Mouse (Mus musculus) midbrain, embryonic 14.5 days (tissue): ENCODE results near the gene Mecom. TPM values are rescaled to one million over a fixed set of nuclear protein-coding genes. Genes with fewer than 3 reads are reported as not detected.
"Not testable (repeated sequence)": the region's sequence is repeated elsewhere in the genome, so short reads cannot be mapped to it uniquely, and the experiment has no call there.

ENCODE experiments used
- ATAC-seq: fragments of 200-750 bp; cut with Nextera tagmentation; 2 replicates; pipeline ENCODE4 v1.8.0; 2017; ENCODE audit warnings: moderate number of reproducible peaks, moderate library complexity; ENCODE audit not compliant: low FRiP score, low TSS enrichment
- DNase-seq: peaks from one replicate; pipeline ENCODE4 v3.0.0-alpha.2; 2015
- H3K27ac ChIP-seq: fragments of 300-500 bp; sonication (generic); replicated peaks from 2 replicates; pipeline ENCODE4 v1.5.1; 2014; ENCODE audit warnings: mild to moderate bottlenecking, low read depth, low read length, moderate library complexity
- H3K27me3 ChIP-seq: fragments of 300-500 bp; sonication (generic); 2 replicates; pipeline ENCODE4 v1.6.1; 2014; ENCODE audit warnings: low read length, control low read depth, mixed read lengths; ENCODE audit not compliant: control insufficient read depth, insufficient read depth
- H3K36me3 ChIP-seq: fragments of 300-500 bp; sonication (generic); 2 replicates; pipeline ENCODE4 v1.6.1; 2014; ENCODE audit warnings: low read length, control low read depth; ENCODE audit not compliant: control insufficient read depth, insufficient read depth
- H3K4me1 ChIP-seq: fragments of 300-500 bp; sonication (generic); 2 replicates; pipeline ENCODE4 v1.6.1; 2014; ENCODE audit warnings: mild to moderate bottlenecking, antibody characterized with exemption, low read length, control low read depth; ENCODE audit not compliant: control insufficient read depth, insufficient read depth
- H3K4me2 ChIP-seq: fragments of 300-500 bp; sonication (generic); 2 replicates; pipeline ENCODE4 v1.6.1; 2014; ENCODE audit warnings: mild to moderate bottlenecking, low read length, moderate library complexity
- H3K4me3 ChIP-seq: fragments of 300-500 bp; sonication (generic); replicated peaks from 2 replicates; pipeline ENCODE4 v1.5.1; 2014; ENCODE audit warnings: low read depth, low read length
- H3K9ac ChIP-seq: fragments of 300-500 bp; sonication (generic); replicated peaks from 2 replicates; pipeline ENCODE4 v1.6.1; 2014; ENCODE audit warnings: mild to moderate bottlenecking, low read length, moderate library complexity
- H3K9me3 ChIP-seq: fragments of 300-500 bp; sonication (generic); 2 replicates; pipeline ENCODE4 v1.6.1; 2016; ENCODE audit warnings: low read length, control low read depth, mixed read lengths; ENCODE audit not compliant: control insufficient read depth
- WGBS: fragments of 180-500 bp; shearing (Covaris S2); extraction: QIAGEN DNeasy Blood & Tissue Kit; methylation state at CpG from one replicate; pipeline ENCODE4 v1.1.7; 2014; 5-methylcytosine and 5-hydroxymethylcytosine counted together
- polyA plus RNA-seq: library from polyadenylated mRNA; unstranded; fragments of >200 nt; fragmentation: Nextera tagmentation; extraction: Ambion mirVana; gene quantifications from 2 replicates; pipeline ENCODE4 v1.2.1, GENCODE M21; 2014

The Mecom gene
- polyA plus RNA-seq, 1 experiment from 2014 or later, result 10.1 TPM

DNA sequence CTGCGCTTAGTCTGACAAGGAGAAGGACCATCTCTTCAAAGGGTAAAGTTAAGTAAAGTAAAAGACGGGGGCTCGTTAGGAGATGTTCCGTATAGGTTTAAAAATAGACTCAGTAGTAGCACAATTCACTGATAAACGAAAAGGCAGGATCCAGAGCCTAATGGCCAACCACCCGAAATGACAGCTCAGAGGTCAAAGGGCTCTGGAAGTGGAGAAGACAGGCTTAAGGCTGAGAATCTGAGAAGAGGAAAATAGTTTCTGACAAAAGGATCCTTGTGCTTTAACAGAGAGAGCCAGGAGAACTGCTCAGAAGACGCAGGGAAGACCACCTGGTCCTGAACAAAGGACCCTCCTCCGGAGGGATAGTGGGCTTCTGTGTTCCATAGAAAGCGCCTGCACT is 111.7 kb downstream of the Mecom start:
- no peak overlapping the region for H3K27ac ChIP-seq
- 52% methylated on average over 9 of the region's 9 CpGs for WGBS
- no peaks in the 10 kb centered on the region for H3K4me1 ChIP-seq
- H3K4me2 ChIP-seq, result no peak overlapping the region
- ATAC-seq, result no peak
- no peaks in the 10 kb centered on the region for H3K27me3 ChIP-seq
- peaks cover 4% of the 10 kb centered on the region; the same call in 1 of the 2 replicates for H3K9me3 ChIP-seq
- H3K9ac ChIP-seq, result no peak overlapping the region
- DNase-seq, result no peak
- no peaks in the 10 kb centered on the region for H3K36me3 ChIP-seq
- no peak overlapping the region for H3K4me3 ChIP-seq

DNA sequence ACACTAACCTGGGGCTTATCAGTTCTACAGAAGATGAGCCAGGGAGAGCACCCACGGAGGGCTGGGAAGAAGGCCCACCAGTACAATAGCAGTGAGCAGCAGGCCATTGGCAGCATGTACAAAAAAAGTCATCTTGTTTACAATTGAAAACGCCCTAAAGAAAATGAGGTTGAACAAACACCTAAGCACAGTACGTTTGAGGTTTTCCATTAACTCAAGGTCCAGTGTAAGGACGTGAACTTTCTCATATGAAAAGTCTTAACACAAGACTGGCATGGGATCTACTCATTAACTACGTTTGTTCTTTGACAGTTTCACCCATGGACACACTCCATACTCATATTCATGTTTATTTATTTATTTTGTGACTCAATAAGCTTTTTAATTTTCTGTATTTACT is 118.9 kb downstream of the Mecom start:
- ATAC-seq (no peak), DNase-seq (no peak)
- Histone ChIP-seq H3K36me3 (no peaks in the 10 kb centered on the region), H3K4me3 (no peak overlapping the region), H3K4me1 (no peaks in the 10 kb centered on the region), H3K27me3 (no peaks in the 10 kb centered on the region), H3K9ac (no peak overlapping the region), H3K9me3 (peaks cover 6% of the 10 kb centered on the region; the same call in 1 of the 2 replicates), H3K27ac (no peak overlapping the region), H3K4me2 (no peak overlapping the region)
- WGBS, result 84% methylated on average over 5 of the region's 5 CpGs

DNA sequence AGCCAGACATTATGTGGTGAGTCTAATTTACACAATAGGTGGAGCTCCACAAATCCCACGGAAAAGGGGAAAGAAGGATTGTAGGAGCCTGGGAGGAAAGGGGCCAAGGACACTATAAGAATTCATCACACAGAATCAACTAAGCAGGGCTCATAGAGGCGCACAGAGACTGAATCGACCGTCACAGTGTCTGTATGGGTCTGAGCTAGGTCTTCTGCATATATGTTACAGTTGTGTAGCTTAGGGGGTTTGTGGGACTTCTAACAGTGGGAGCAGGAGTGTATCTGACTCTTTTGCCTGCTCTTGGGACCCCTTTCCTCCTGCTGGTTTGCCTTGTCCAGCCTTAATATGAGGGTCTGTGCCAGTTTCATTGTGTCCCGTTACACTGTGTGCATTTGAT is 123.8 kb downstream of the Mecom start:
- Histone ChIP-seq H3K4me1 (no peaks in the 10 kb centered on the region), H3K27me3 (no peaks in the 10 kb centered on the region), H3K4me2 (no peak overlapping the region), H3K9me3 (peaks cover 7% of the 10 kb centered on the region; the same call in 1 of the 2 replicates), H3K27ac (no peak overlapping the region), H3K36me3 (no peaks in the 10 kb centered on the region), H3K9ac (no peak overlapping the region), H3K4me3 (no peak overlapping the region)
- ATAC-seq (no peak), DNase-seq (no peak)
- 87% methylated on average over 5 of the region's 5 CpGs for WGBS

DNA sequence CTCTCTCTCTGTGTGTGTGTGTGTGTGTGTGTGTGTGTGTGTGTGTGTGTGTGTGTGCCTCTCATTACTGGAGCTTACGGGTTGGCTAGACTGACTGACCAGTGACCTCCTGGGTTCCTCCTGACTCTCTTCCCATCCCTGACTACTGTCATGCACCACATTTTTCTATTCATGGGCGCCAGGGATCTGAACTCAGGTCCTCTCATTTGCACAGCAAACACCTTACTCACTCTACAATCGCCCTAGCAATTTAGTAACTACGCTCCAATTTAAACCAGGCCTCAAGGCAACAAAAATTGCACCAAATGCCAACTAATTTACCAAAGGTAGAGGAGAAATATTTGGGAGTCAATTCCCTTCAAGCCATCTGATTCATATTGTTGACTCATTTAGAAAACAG is 125.9 kb downstream of the Mecom start:
- ATAC-seq, H3K27me3 ChIP-seq, H3K27ac ChIP-seq, H3K4me3 ChIP-seq, H3K4me1 ChIP-seq, H3K9me3 ChIP-seq, H3K9ac ChIP-seq, H3K36me3 ChIP-seq, H3K4me2 ChIP-seq, DNase-seq: not testable (repeated sequence)
- 94% methylated on average over 4 of the region's 4 CpGs for WGBS

DNA sequence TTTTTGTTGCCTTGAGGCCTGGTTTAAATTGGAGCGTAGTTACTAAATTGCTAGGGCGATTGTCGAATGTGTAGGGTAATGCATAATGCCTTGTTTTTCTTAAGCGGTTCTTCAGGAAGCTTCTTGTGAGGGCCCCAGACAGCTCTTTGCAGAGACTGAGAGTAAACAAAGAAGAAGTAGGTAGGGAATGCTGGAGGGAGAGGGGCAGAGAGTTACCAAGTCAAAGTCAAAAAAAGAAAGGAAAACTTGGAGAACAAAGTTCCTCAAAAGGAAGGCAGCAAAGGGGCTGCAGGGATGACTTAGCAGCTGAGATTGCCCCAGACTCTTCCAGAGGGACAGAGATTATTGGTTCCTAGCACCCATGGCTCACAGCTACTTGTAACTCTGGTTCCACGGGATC is 126.9 kb downstream of the Mecom start:
- no peak for DNase-seq
- WGBS, result 84% methylated on average over 5 of the region's 5 CpGs
- no peak overlapping the region for H3K4me2 ChIP-seq

DNA sequence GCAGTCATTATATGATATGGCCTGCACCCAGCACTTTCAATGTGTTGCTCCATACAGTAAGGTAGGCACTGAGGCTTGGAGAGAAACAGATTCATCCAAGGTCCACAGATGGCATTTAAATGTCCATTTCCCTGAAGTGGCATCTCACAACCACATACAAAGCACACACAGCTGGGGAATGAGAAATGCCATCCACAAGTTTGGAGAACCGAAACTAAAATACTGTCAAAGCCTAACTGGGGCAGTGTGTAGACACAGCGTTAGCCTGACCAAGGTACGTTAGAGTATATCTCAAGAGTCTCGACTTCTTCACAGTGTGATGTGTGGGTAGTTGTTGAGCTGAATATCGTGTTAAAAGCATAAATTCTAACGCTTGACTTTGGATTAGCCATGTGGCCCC is 133.6 kb downstream of the Mecom start:
- no peak for ATAC-seq
- Histone ChIP-seq H3K4me2 (no peak overlapping the region), H3K27ac (no peak overlapping the region), H3K9me3 (no peaks in the 10 kb centered on the region), H3K4me3 (no peak overlapping the region), H3K36me3 (no peaks in the 10 kb centered on the region), H3K9ac (no peak overlapping the region), H3K27me3 (no peaks in the 10 kb centered on the region), H3K4me1 (peaks cover 25% of the 10 kb centered on the region; the same call in 1 of the 2 replicates)
- WGBS, result 93% methylated on average over 6 of the region's 6 CpGs
- no peak for DNase-seq

More for the DNA sequence above, 126.9 kb downstream of the Mecom start:
- Histone ChIP-seq H3K9ac (no peak overlapping the region), H3K27ac (no peak overlapping the region), H3K4me3 (no peak overlapping the region), H3K4me1 (peaks cover 18% of the 10 kb centered on the region; the same call in 1 of the 2 replicates), H3K27me3 (no peaks in the 10 kb centered on the region), H3K36me3 (no peaks in the 10 kb centered on the region), H3K9me3 (peaks cover 7% of the 10 kb centered on the region; the same call in 1 of the 2 replicates)
- ATAC-seq, result no peak

DNA sequence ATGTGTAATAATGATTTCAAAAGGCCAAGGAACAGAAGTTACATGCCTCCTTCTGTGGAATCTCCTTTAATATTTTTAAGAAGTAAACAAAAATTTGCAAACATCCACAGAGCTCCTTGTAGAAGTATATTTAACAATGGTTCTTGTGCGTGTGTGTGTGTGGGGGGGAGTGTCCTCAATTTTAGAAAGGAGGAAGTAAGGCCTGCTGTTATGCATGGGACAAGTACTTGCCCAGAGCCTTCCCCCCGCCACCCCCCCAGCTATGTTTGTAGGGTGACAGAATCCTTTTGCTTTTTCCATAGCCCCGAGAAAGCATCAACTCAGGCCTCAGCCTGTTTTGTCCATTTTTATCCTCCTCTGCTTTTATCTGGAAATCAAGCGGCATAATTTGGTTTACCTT is 137.0 kb downstream of the Mecom start:
- no peak overlapping the region for H3K4me3 ChIP-seq
- no peak overlapping the region for H3K9ac ChIP-seq
- no peaks in the 10 kb centered on the region for H3K27me3 ChIP-seq
- WGBS, result 47% methylated on average over 4 of the region's 4 CpGs
- ATAC-seq (no peak), DNase-seq (no peak)
- no peaks in the 10 kb centered on the region for H3K36me3 ChIP-seq
- peaks cover 8% of the 10 kb centered on the region; the same call in 1 of the 2 replicates for H3K4me1 ChIP-seq
- H3K27ac ChIP-seq, result no peak overlapping the region
- no peak overlapping the region for H3K4me2 ChIP-seq
- no peaks in the 10 kb centered on the region for H3K9me3 ChIP-seq

DNA sequence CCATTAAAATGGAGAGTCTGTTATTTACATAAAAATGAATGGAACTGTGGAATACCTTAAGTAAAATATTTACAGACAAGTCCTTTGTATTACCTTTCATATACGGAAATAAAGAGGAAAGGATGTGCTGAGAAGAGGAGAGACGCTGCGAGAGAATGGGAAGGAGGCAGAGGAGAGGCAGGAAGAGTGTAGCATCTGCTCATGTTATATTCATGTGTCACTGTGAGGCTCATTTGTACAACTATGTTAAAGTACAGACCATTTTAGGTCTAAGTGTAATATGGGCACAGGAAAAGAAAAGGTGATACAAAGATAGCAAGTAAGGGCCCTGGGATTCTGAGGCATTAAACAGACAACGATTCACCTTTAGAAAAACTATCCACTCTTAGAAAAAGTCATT is 143.0 kb downstream of the Mecom start:
- H3K4me2 ChIP-seq, result no peak overlapping the region
- no peaks in the 10 kb centered on the region for H3K36me3 ChIP-seq
- no peaks in the 10 kb centered on the region for H3K9me3 ChIP-seq
- no peak overlapping the region for H3K9ac ChIP-seq
- ATAC-seq, result no peak
- H3K27me3 ChIP-seq, result no peaks in the 10 kb centered on the region
- DNase-seq, result no peak
- H3K4me1 ChIP-seq, result no peaks in the 10 kb centered on the region
- no peak overlapping the region for H3K27ac ChIP-seq
- 57% methylated on average over 4 of the region's 4 CpGs for WGBS
- no peak overlapping the region for H3K4me3 ChIP-seq

DNA sequence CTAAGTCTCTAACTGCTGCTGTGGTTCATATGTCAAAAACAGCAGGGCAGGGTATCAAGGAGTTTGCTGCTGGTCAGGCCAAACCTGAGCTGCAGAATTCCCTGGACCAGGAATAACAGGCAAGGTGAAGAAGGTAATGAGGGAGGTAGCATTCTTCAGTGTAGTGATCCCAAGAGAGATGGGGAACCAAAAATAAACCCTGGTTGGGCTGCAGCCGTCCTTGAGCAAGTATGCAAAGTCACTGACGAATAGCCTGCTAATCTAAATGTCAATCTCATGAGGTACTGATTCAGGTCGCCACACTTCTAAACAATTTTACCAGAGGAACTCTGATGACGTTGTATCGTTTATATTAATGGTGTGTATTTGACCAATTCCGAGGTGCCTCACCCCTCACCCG is 148.9 kb downstream of the Mecom start:
- Histone ChIP-seq H3K27me3 (no peaks in the 10 kb centered on the region), H3K9me3 (no peaks in the 10 kb centered on the region), H3K4me2 (no peak overlapping the region), H3K4me3 (no peak overlapping the region), H3K9ac (no peak overlapping the region), H3K4me1 (no peaks in the 10 kb centered on the region), H3K27ac (no peak overlapping the region), H3K36me3 (no peaks in the 10 kb centered on the region)
- ATAC-seq (no peak), DNase-seq (no peak)
- WGBS, result 86% methylated on average over 7 of the region's 7 CpGs
